Mouse (Mus musculus): ENCODE data around the gene Mal. TPM values are rescaled to one million over a fixed set of nuclear protein-coding genes. Genes with fewer than 3 reads are reported as not detected.
"Not testable (repeated sequence)": the region's sequence is repeated elsewhere in the genome, so short reads cannot be mapped to it uniquely, and the experiment has no call there.

Mal gene
- polyA plus RNA-seq, 1 experiment from 2014 or later: 59.7 TPM

GRCm38 (mm10) chr2:127608234-127608633, 48.3 kb downstream of the Mal start:
- WGBS: 45% methylated on average over 3 of the region's 3 CpGs

GRCm38 (mm10) chr2:127605203-127605602, 51.3 kb downstream of the Mal start:
- peaks cover 47% of the 10 kb centered on the region for H3K36me3 ChIP-seq (ENCODE audit: insufficient read depth, low read length)
- no peaks in the 10 kb centered on the region for H3K9me3 ChIP-seq (ENCODE audit: low read length)
- WGBS: 97% methylated on average over 3 of the region's 3 CpGs
- no peak overlapping the region for H3K4me3 ChIP-seq (ENCODE audit: low read length)
- H3K27ac ChIP-seq (ENCODE audit: low read length): no peak overlapping the region
- no peak overlapping the region for H3K4me2 ChIP-seq (replicated peaks; ENCODE audit: low read depth, low read length)
- peaks cover 10% of the 10 kb centered on the region; the same call in 1 of the 2 replicates for H3K4me1 ChIP-seq (ENCODE audit: insufficient read depth, low read length)
- H3K27me3 ChIP-seq (ENCODE audit: insufficient read depth, low read length): no peaks in the 10 kb centered on the region
- no peak for ATAC-seq (ENCODE audit: low FRiP score, low TSS enrichment)
- no peak overlapping the region for H3K9ac ChIP-seq (replicated peaks; ENCODE audit: low read length)

More at GRCm38 (mm10) chr2:127608234-127608633, 48.3 kb downstream of the Mal start:
- Histone ChIP-seq H3K9ac (replicated peaks; ENCODE audit: low read length) (no peak overlapping the region), H3K9me3 (ENCODE audit: low read length) (no peaks in the 10 kb centered on the region), H3K27me3 (ENCODE audit: insufficient read depth, low read length) (no peaks in the 10 kb centered on the region), H3K36me3 (ENCODE audit: insufficient read depth, low read length) (peaks cover 22% of the 10 kb centered on the region), H3K4me3 (ENCODE audit: low read length) (no peak overlapping the region), H3K4me1 (ENCODE audit: insufficient read depth, low read length) (peaks cover 10% of the 10 kb centered on the region; the same call in 1 of the 2 replicates), H3K4me2 (replicated peaks; ENCODE audit: low read depth, low read length) (no peak overlapping the region), H3K27ac (ENCODE audit: low read length) (0 out of 2 replicates have a peak overlapping the region, but pooled peaks have one; percentile 48)
- ATAC-seq (ENCODE audit: low FRiP score, low TSS enrichment): peak; percentile 53; the same call in 1 of the 2 replicates

GRCm38 (mm10) chr2:127603383-127603782, 53.1 kb downstream of the Mal start:
- ATAC-seq (ENCODE audit: low FRiP score, low TSS enrichment): not testable (repeated sequence)
- peaks cover 54% of the 10 kb centered on the region for H3K36me3 ChIP-seq (ENCODE audit: insufficient read depth, low read length)

GRCm38 (mm10) chr2:127590840-127591239, 65.7 kb downstream of the Mal start:
- H3K9ac ChIP-seq (replicated peaks; ENCODE audit: low read length): no peak overlapping the region
- no peak for ATAC-seq (ENCODE audit: low FRiP score, low TSS enrichment)
- peaks cover 16% of the 10 kb centered on the region for H3K36me3 ChIP-seq (ENCODE audit: insufficient read depth, low read length)
- peaks cover 19% of the 10 kb centered on the region for H3K4me1 ChIP-seq (ENCODE audit: insufficient read depth, low read length)
- H3K4me3 ChIP-seq (ENCODE audit: low read length): no peak overlapping the region
- no peaks in the 10 kb centered on the region for H3K9me3 ChIP-seq (ENCODE audit: low read length)
- H3K27me3 ChIP-seq (ENCODE audit: insufficient read depth, low read length): no peaks in the 10 kb centered on the region
- H3K4me2 ChIP-seq (replicated peaks; ENCODE audit: low read depth, low read length): no peak overlapping the region
- WGBS: 64% methylated on average over 4 of the region's 4 CpGs
- no peak overlapping the region for H3K27ac ChIP-seq (ENCODE audit: low read length)

More at GRCm38 (mm10) chr2:127603383-127603782, 53.1 kb downstream of the Mal start:
- not testable (repeated sequence) for H3K9ac ChIP-seq (replicated peaks; ENCODE audit: low read length); H3K9me3 ChIP-seq (ENCODE audit: low read length); H3K4me3 ChIP-seq (ENCODE audit: low read length); H3K4me1 ChIP-seq (ENCODE audit: insufficient read depth, low read length); H3K27me3 ChIP-seq (ENCODE audit: insufficient read depth, low read length); H3K4me2 ChIP-seq (replicated peaks; ENCODE audit: low read depth, low read length); H3K27ac ChIP-seq (ENCODE audit: low read length)
- WGBS: 92% methylated on average over 5 of the region's 8 CpGs

GRCm38 (mm10) chr2:127590204-127590603, 66.3 kb downstream of the Mal start:
- Histone ChIP-seq H3K36me3 (ENCODE audit: insufficient read depth, low read length) (peaks cover 10% of the 10 kb centered on the region), H3K4me3 (ENCODE audit: low read length) (no peak overlapping the region), H3K4me2 (replicated peaks; ENCODE audit: low read depth, low read length) (no peak overlapping the region), H3K9me3 (ENCODE audit: low read length) (no peaks in the 10 kb centered on the region), H3K27ac (ENCODE audit: low read length) (no peak overlapping the region), H3K27me3 (ENCODE audit: insufficient read depth, low read length) (no peaks in the 10 kb centered on the region), H3K9ac (replicated peaks; ENCODE audit: low read length) (no peak overlapping the region), H3K4me1 (ENCODE audit: insufficient read depth, low read length) (peaks cover 19% of the 10 kb centered on the region)
- ATAC-seq (ENCODE audit: low FRiP score, low TSS enrichment): no peak
- 74% methylated on average over 15 of the region's 15 CpGs for WGBS

GRCm38 (mm10) chr2:127588897-127589296, 67.6 kb downstream of the Mal start:
- H3K9me3 ChIP-seq (ENCODE audit: low read length): no peaks in the 10 kb centered on the region
- WGBS: 90% methylated on average over 9 of the region's 9 CpGs
- no peak for ATAC-seq (ENCODE audit: low FRiP score, low TSS enrichment)

GRCm38 (mm10) chr2:127587514-127587844, 69.0 kb downstream of the Mal start:
- Histone ChIP-seq H3K36me3 (ENCODE audit: insufficient read depth, low read length) (no peaks in the 10 kb centered on the region; the same call in 1 of the 2 replicates), H3K4me3 (ENCODE audit: low read length) (peak overlapping the region; percentile 90), H3K9me3 (ENCODE audit: low read length) (no peaks in the 10 kb centered on the region), H3K27me3 (ENCODE audit: insufficient read depth, low read length) (no peaks in the 10 kb centered on the region), H3K4me2 (replicated peaks; ENCODE audit: low read depth, low read length) (peak overlapping the region; percentile 81), H3K27ac (ENCODE audit: low read length) (peak overlapping the region; percentile 91), H3K9ac (replicated peaks; ENCODE audit: low read length) (peak overlapping the region; percentile 94), H3K4me1 (ENCODE audit: insufficient read depth, low read length) (peaks cover 23% of the 10 kb centered on the region)
- 0% methylated on average over 22 of the region's 22 CpGs for WGBS
- ATAC-seq (ENCODE audit: low FRiP score, low TSS enrichment): peak; percentile 21; the same call in 1 of the 2 replicates

More at GRCm38 (mm10) chr2:127588897-127589296, 67.6 kb downstream of the Mal start:
- no peak overlapping the region for H3K4me3 ChIP-seq (ENCODE audit: low read length)
- H3K27me3 ChIP-seq (ENCODE audit: insufficient read depth, low read length): no peaks in the 10 kb centered on the region
- no peak overlapping the region for H3K4me2 ChIP-seq (replicated peaks; ENCODE audit: low read depth, low read length)
- H3K4me1 ChIP-seq (ENCODE audit: insufficient read depth, low read length): peaks cover 23% of the 10 kb centered on the region
- H3K27ac ChIP-seq (ENCODE audit: low read length): no peak overlapping the region
- no peak overlapping the region; the same call in 1 of the 2 replicates for H3K9ac ChIP-seq (replicated peaks; ENCODE audit: low read length)
- no peaks in the 10 kb centered on the region; the same call in 1 of the 2 replicates for H3K36me3 ChIP-seq (ENCODE audit: insufficient read depth, low read length)

GRCm38 (mm10) chr2:127586694-127587513, 69.6 kb downstream of the Mal start, which contains the start of the genes Zfp661 and Mrps5:
TSS of gene Zfp661 (minus strand) at chr2:127587094.
TSS of gene Mrps5 (plus strand) at chr2:127587222.
- peak within 1 kb of the TSS; percentile 90 for H3K4me3 ChIP-seq (ENCODE audit: low read length)
- no peaks in the 10 kb centered on the region for H3K9me3 ChIP-seq (ENCODE audit: low read length)
- no peaks in the 10 kb centered on the region; the same call in 1 of the 2 replicates for H3K36me3 ChIP-seq (ENCODE audit: insufficient read depth, low read length)
- ATAC-seq (ENCODE audit: low FRiP score, low TSS enrichment): peak; percentile 76
- peaks cover 23% of the 10 kb centered on the region for H3K4me1 ChIP-seq (ENCODE audit: insufficient read depth, low read length)
- peak within 1 kb of the TSS; percentile 81 for H3K4me2 ChIP-seq (replicated peaks; ENCODE audit: low read depth, low read length)
- peak within 1 kb of the TSS; percentile 91 for H3K27ac ChIP-seq (ENCODE audit: low read length)
- H3K27me3 ChIP-seq (ENCODE audit: insufficient read depth, low read length): no peaks in the 10 kb centered on the region
- H3K9ac ChIP-seq (replicated peaks; ENCODE audit: low read length): peak within 1 kb of the TSS; percentile 94
- WGBS: 4% methylated on average over 39 of the region's 39 CpGs

- H3K9ac ChIP-seq (replicated peaks; ENCODE audit: low read length): peak overlapping the region; percentile 72
- WGBS: under 1% methylated on average over 24 of the region's 24 CpGs
These were observed 72.0 kb downstream of the Mal start for GRCm38 (mm10) chr2:127584436-127584858.

More at GRCm38 (mm10) chr2:127584436-127584858, 72.0 kb downstream of the Mal start:
- ATAC-seq (ENCODE audit: low FRiP score, low TSS enrichment): peak; percentile 87
- Histone ChIP-seq H3K4me2 (replicated peaks; ENCODE audit: low read depth, low read length) (peak overlapping the region; percentile 88), H3K36me3 (ENCODE audit: insufficient read depth, low read length) (no peaks in the 10 kb centered on the region), H3K27me3 (ENCODE audit: insufficient read depth, low read length) (no peaks in the 10 kb centered on the region), H3K9me3 (ENCODE audit: low read length) (no peaks in the 10 kb centered on the region), H3K27ac (ENCODE audit: low read length) (no peak overlapping the region), H3K4me1 (ENCODE audit: insufficient read depth, low read length) (peaks cover 23% of the 10 kb centered on the region), H3K4me3 (ENCODE audit: low read length) (peak overlapping the region; percentile 60)
